Mouse (Mus musculus) MEL (cell line): ENCODE measurements at regions not wholly inside any gene's neighbourhood (a gene's known extent, or its start where the extent isn't known, plus 50 kb on each side); places are given as distances from the start of the nearest gene placed in this dataset.

Experiments used
- DNase-seq: peaks from one replicate; pipeline ENCODE4 v3.0.0; 2011; ENCODE audit warnings: low read depth, low spot score
- H3K27ac ChIP-seq: 2 replicates; pipeline ENCODE4 v1.5.1; 2012; ENCODE audit warnings: low read depth, mild to moderate bottlenecking, control low read depth, low read length, moderate library complexity; ENCODE audit not compliant: control insufficient read depth
- H3K27me3 ChIP-seq, 2 experiments: fragments of 150-350 bp in 1 of 2; sonication (generic) in 1 of 2; 2 replicates each; pipeline ENCODE4 v1.6.1; 2012; ENCODE audit warnings: low read length in 2 of 2, mild to moderate bottlenecking in 2 of 2, improper control_type of control experiment in 1 of 2, moderate library complexity in 1 of 2; ENCODE audit not compliant: insufficient read depth in 2 of 2, control insufficient read depth in 1 of 2
- H3K36me3 ChIP-seq, 2 experiments: 2 replicates each; pipeline ENCODE4 v1.6.1; 2012 to 2014; ENCODE audit warnings: low read length in 2 of 2, improper control_type of control experiment in 1 of 2, inconsistent platforms in 1 of 2, mild to moderate bottlenecking in 1 of 2; ENCODE audit not compliant: insufficient read depth in 2 of 2, control insufficient read depth in 1 of 2
- H3K4me1 ChIP-seq, 2 experiments: fragments of 150-350 bp in 1 of 2; sonication (generic) in 1 of 2; 2 replicates each; pipeline ENCODE4 v1.6.1; 2012; ENCODE audit warnings: low read length in 2 of 2, improper control_type of control experiment in 1 of 2, mild to moderate bottlenecking in 1 of 2; ENCODE audit not compliant: insufficient read depth in 2 of 2, control insufficient read depth in 1 of 2
- H3K4me3 ChIP-seq, 2 experiments: fragments of 150-350 bp in 1 of 2; sonication (generic) in 1 of 2; 2 replicates each; pipeline ENCODE4 v1.5.1; 2012; ENCODE audit warnings: low read depth in 2 of 2, low read length in 2 of 2, mild to moderate bottlenecking in 2 of 2, moderate library complexity in 2 of 2, control low read depth in 1 of 2, improper control_type of control experiment in 1 of 2; ENCODE audit not compliant: control insufficient read depth in 1 of 2, insufficient read depth in 1 of 2
- H3K79me2 ChIP-seq: 2 replicates; pipeline ENCODE4 v1.6.1; 2012; ENCODE audit warnings: mild to moderate bottlenecking, low read length, moderate library complexity; ENCODE audit not compliant: control insufficient read depth, poor library complexity, insufficient read depth
- H3K9ac ChIP-seq: 2 replicates; pipeline ENCODE4 v1.6.1; 2012; ENCODE audit warnings: low read depth, mild to moderate bottlenecking, control low read depth, low read length, moderate library complexity; ENCODE audit not compliant: control insufficient read depth, poor library complexity, severe bottlenecking
- H3K9me3 ChIP-seq: fragments of 150-350 bp; sonication (generic); replicated peaks from 2 replicates; pipeline ENCODE4 v1.6.1; 2012; ENCODE audit warnings: mild to moderate bottlenecking, low read length, improper control_type of control experiment, moderate library complexity; ENCODE audit not compliant: insufficient read depth
- BHLHE40 ChIP-seq: IDR thresholded peaks from 2 replicates; pipeline ENCODE4 v1.6.1; 2012; ENCODE audit warnings: low read depth, mild to moderate bottlenecking, inconsistent platforms, low read length, improper control_type of control experiment, borderline replicate concordance
- CTCF ChIP-seq, 3 experiments: IDR thresholded peaks in 2 of 3; conservative IDR thresholded peaks in 1 of 3; 2 replicates each; pipeline ENCODE4 v1.5.1; 2011 to 2012; ENCODE audit warnings: low read length in 3 of 3, low read depth in 2 of 3, mild to moderate bottlenecking in 2 of 3, improper control_type of control experiment in 1 of 3, inconsistent platforms in 1 of 3, mixed read lengths in 1 of 3, moderate library complexity in 1 of 3; ENCODE audit not compliant: control insufficient read depth in 1 of 3, insufficient read depth in 1 of 3, poor library complexity in 1 of 3, severe bottlenecking in 1 of 3
- EP300 ChIP-seq, 2 experiments: IDR thresholded peaks; 2 replicates each; pipeline ENCODE4 v1.6.1; 2011; ENCODE audit warnings: improper control_type of control experiment in 2 of 2, low read length in 2 of 2, low read depth in 1 of 2, mild to moderate bottlenecking in 1 of 2
- HCFC1 ChIP-seq: IDR thresholded peaks from 2 replicates; pipeline ENCODE4 v1.6.1; 2012; ENCODE audit warnings: low read depth, mild to moderate bottlenecking, inconsistent platforms, low read length, improper control_type of control experiment, moderate library complexity
- KAT2A ChIP-seq: conservative IDR thresholded peaks from 2 replicates; pipeline ENCODE4 v1.6.1; 2012; ENCODE audit warnings: low read depth, low read length, improper control_type of control experiment, inconsistent platforms
- MAX ChIP-seq: IDR thresholded peaks from 2 replicates; pipeline ENCODE4 v1.6.1; 2011; ENCODE audit warnings: low read length, improper control_type of control experiment
- MAZ ChIP-seq: IDR thresholded peaks from 2 replicates; pipeline ENCODE4 v1.6.1; 2012; ENCODE audit warnings: low read depth, mild to moderate bottlenecking, inconsistent platforms, low read length, improper control_type of control experiment
- MEF2A ChIP-seq: IDR thresholded peaks from 2 replicates; pipeline ENCODE4 v1.6.1; 2014; ENCODE audit warnings: low read depth, mild to moderate bottlenecking, inconsistent platforms, low read length, improper control_type of control experiment; ENCODE audit not compliant: poor library complexity, insufficient replicate concordance, severe bottlenecking; ENCODE audit errors: extremely low read depth
- MYC ChIP-seq: IDR thresholded peaks from 2 replicates; pipeline ENCODE4 v1.6.1; 2011; ENCODE audit warnings: low read depth, mild to moderate bottlenecking, low read length, improper control_type of control experiment, moderate library complexity
- NELFE ChIP-seq: IDR thresholded peaks from 2 replicates; pipeline ENCODE4 v1.6.1; 2011; ENCODE audit warnings: low read depth, low read length, improper control_type of control experiment
- POLR2AphosphoS2 ChIP-seq: IDR thresholded peaks from 2 replicates; pipeline ENCODE4 v1.6.1; 2011; ENCODE audit warnings: low read length, improper control_type of control experiment
- POLR2AphosphoS5 ChIP-seq: IDR thresholded peaks from 2 replicates; pipeline ENCODE4 v1.6.1; 2012; ENCODE audit warnings: low read depth, borderline replicate concordance, mild to moderate bottlenecking, inconsistent platforms, low read length, moderate library complexity, mixed read lengths
- RAD21 ChIP-seq: IDR thresholded peaks from 2 replicates; pipeline ENCODE4 v1.6.1; 2011; ENCODE audit warnings: mild to moderate bottlenecking, low read depth, low read length, improper control_type of control experiment
- SIN3A ChIP-seq: IDR thresholded peaks from 2 replicates; pipeline ENCODE4 v1.6.1; 2012; ENCODE audit warnings: low read length, improper control_type of control experiment, inconsistent platforms
- SMC3 ChIP-seq: IDR thresholded peaks from 2 replicates; pipeline ENCODE4 v1.6.1; 2011; ENCODE audit warnings: low read depth, low read length, improper control_type of control experiment
- TCF12 ChIP-seq: IDR thresholded peaks from 2 replicates; pipeline ENCODE4 v1.6.1; 2014; ENCODE audit warnings: low read depth, mild to moderate bottlenecking, inconsistent platforms, low read length, improper control_type of control experiment, moderate library complexity
- UBTF ChIP-seq: IDR thresholded peaks from 2 replicates; pipeline ENCODE4 v1.6.1; 2012; ENCODE audit warnings: low read depth, mild to moderate bottlenecking, inconsistent platforms, low read length, improper control_type of control experiment, moderate library complexity, borderline replicate concordance; ENCODE audit not compliant: insufficient read depth
- ZC3H11A ChIP-seq: IDR thresholded peaks from 2 replicates; pipeline ENCODE4 v1.6.1; 2012; ENCODE audit warnings: low read depth, mild to moderate bottlenecking, inconsistent platforms, low read length, improper control_type of control experiment
- ZMIZ1 ChIP-seq: IDR thresholded peaks from 2 replicates; pipeline ENCODE4 v1.6.1; 2012; ENCODE audit warnings: low read depth, mild to moderate bottlenecking, inconsistent platforms, low read length, improper control_type of control experiment, moderate library complexity

GRCm38 (mm10) chr12:7778056-7778440, 199.4 kb upstream of the Apob start (continued):
- no peak for TF ChIP-seq RAD21
- no peak for TF ChIP-seq MYC
- no peak for TF ChIP-seq MAZ
- TF ChIP-seq SIN3A: no peak
- no peak for TF ChIP-seq MAX
- TF ChIP-seq, all 39 proteins: peak for 0

- TF ChIP-seq HCFC1 (no peak), POLR2AphosphoS5 (no peak), CTCF (IDR thresholded peaks at IDR 0.05 in 2 of 3, conservative IDR thresholded peaks at IDR 0.05 in 1 of 3; ENCODE audit: control insufficient read depth in 1 of 3, insufficient read depth in 1 of 3, low read depth in 2 of 3, low read length in 3 of 3, poor library complexity in 1 of 3, severe bottlenecking in 1 of 3) (no peak), RAD21 (no peak), TCF12 (no peak), NELFE (no peak), MEF2A (no peak), SMC3 (no peak), EP300 (IDR thresholded peaks at IDR 0.05; ENCODE audit: low read depth in 1 of 2, low read length in 2 of 2) (no peak), ZC3H11A (no peak), UBTF (no peak), ZMIZ1 (no peak), BHLHE40 (no peak), KAT2A (no peak), POLR2AphosphoS2 (no peak)
- Histone ChIP-seq H3K27me3 (no peaks in the 10 kb centered on the region), H3K4me3 (no peak overlapping the region), H3K9ac (no peak overlapping the region), H3K36me3 (no peaks in the 10 kb centered on the region), H3K79me2 (no peaks in the 10 kb centered on the region), H3K9me3 (no peaks in the 10 kb centered on the region), H3K4me1 (no peaks in the 10 kb centered on the region), H3K27ac (no peak overlapping the region)
- DNase-seq: no peak
These were observed 160.8 kb upstream of the Apob start for GRCm38 (mm10) chr12:7816616-7817015.
